Mouse (Mus musculus): Measurements from ENCODE around the gene Trib2. TPM values are rescaled to one million over a fixed set of nuclear protein-coding genes. Genes with fewer than 3 reads are reported as not detected.

Gene Trib2
- 3.2 and 7.5 TPM in 2 replicates for total RNA-seq (2015)
- total RNA-seq (2017): 4.1 and 8.0 TPM in 2 replicates

- peak; percentile 71 for ATAC-seq (replicated peaks; ENCODE audit: poor library complexity)
Observed at GRCm38 (mm10) chr12:15816740-15817178, at the start of gene Trib2. Gene Trib2, minus strand, starts transcription at chr12:15816922.

GRCm38 (mm10) chr12:15858005-15858404 lies 41.3 kb upstream of the Trib2 start:
- ATAC-seq (replicated peaks; ENCODE audit: poor library complexity): no peak

GRCm38 (mm10) chr12:15855891-15856290 lies 39.2 kb upstream of the Trib2 start:
- ATAC-seq (replicated peaks; ENCODE audit: poor library complexity): no peak

- no peak for ATAC-seq (replicated peaks; ENCODE audit: poor library complexity)
Observed at GRCm38 (mm10) chr12:15852781-15853180, 36.1 kb upstream of the Trib2 start.

GRCm38 (mm10) chr12:15852031-15852430 lies 35.3 kb upstream of the Trib2 start:
- no peak for ATAC-seq (replicated peaks; ENCODE audit: poor library complexity)

- no peak for ATAC-seq (replicated peaks; ENCODE audit: poor library complexity)
Observed at GRCm38 (mm10) chr12:15850441-15850895, 33.7 kb upstream of the Trib2 start.

GRCm38 (mm10) chr12:15849861-15850294 lies 33.2 kb upstream of the Trib2 start:
- ATAC-seq (replicated peaks; ENCODE audit: poor library complexity): no peak

GRCm38 (mm10) chr12:15848391-15848790 lies 31.7 kb upstream of the Trib2 start:
- no peak for ATAC-seq (replicated peaks; ENCODE audit: poor library complexity)

GRCm38 (mm10) chr12:15844701-15845100 lies 28.0 kb upstream of the Trib2 start:
- no peak for ATAC-seq (replicated peaks; ENCODE audit: poor library complexity)

- ATAC-seq (replicated peaks; ENCODE audit: poor library complexity): no peak
Observed at GRCm38 (mm10) chr12:15840864-15841557, 24.3 kb upstream of the Trib2 start.

- no peak for ATAC-seq (replicated peaks; ENCODE audit: poor library complexity)
Observed at GRCm38 (mm10) chr12:15838201-15838600, 21.5 kb upstream of the Trib2 start.

- ATAC-seq (replicated peaks; ENCODE audit: poor library complexity): no peak
Observed at GRCm38 (mm10) chr12:15837566-15837965, 20.8 kb upstream of the Trib2 start.

GRCm38 (mm10) chr12:15832674-15833052 lies 15.9 kb upstream of the Trib2 start:
- no peak for ATAC-seq (replicated peaks; ENCODE audit: poor library complexity)

- ATAC-seq (replicated peaks; ENCODE audit: poor library complexity): no peak
Observed at GRCm38 (mm10) chr12:15831941-15832673, 15.4 kb upstream of the Trib2 start.

GRCm38 (mm10) chr12:15830750-15831149 lies 14.0 kb upstream of the Trib2 start:
- ATAC-seq (replicated peaks; ENCODE audit: poor library complexity): no peak

- ATAC-seq (replicated peaks; ENCODE audit: poor library complexity): no peak
Observed at GRCm38 (mm10) chr12:15828815-15829398, 12.2 kb upstream of the Trib2 start.

GRCm38 (mm10) chr12:15821019-15821418 lies 4.3 kb upstream of the Trib2 start:
- ATAC-seq (replicated peaks; ENCODE audit: poor library complexity): no peak

- no peak for ATAC-seq (replicated peaks; ENCODE audit: poor library complexity)
Observed at GRCm38 (mm10) chr12:15817365-15817764, 643 bp upstream of the Trib2 start.

GRCm38 (mm10) chr12:15816254-15816605 lies 492 bp downstream of the Trib2 start:
- ATAC-seq (replicated peaks; ENCODE audit: poor library complexity): peak; percentile 21

GRCm38 (mm10) chr12:15815576-15816253 lies 1.0 kb downstream of the Trib2 start:
- peak; percentile 30 for ATAC-seq (replicated peaks; ENCODE audit: poor library complexity)

GRCm38 (mm10) chr12:15815170-15815575 lies 1.5 kb downstream of the Trib2 start:
- ATAC-seq (replicated peaks; ENCODE audit: poor library complexity): no peak
